Mouse (Mus musculus) layer of hippocampus, adult 6 months (tissue): ENCODE data around the gene Ripply1. TPM values are rescaled to one million over a fixed set of nuclear protein-coding genes. Genes with fewer than 3 reads are reported as not detected.

ENCODE experiments used
- long read RNA-seq, 2 experiments: library from polyadenylated mRNA; unstranded; transcript quantifications; one replicate each; pipeline ENCODE4 v2.0.0; 2019 to 2020
- polyA plus RNA-seq: library from polyadenylated mRNA; unstranded; fragments of <200 nt; fragmentation: Nextera tagmentation; gene quantifications from 2 replicates; pipeline ENCODE4 v1.2.3, GENCODE M21; 2021

The Ripply1 gene
- polyA plus RNA-seq, result not detected in 2 replicates
- long read RNA-seq, experiment 1, result 0 reads
- long read RNA-seq, experiment 2, result 0 reads

GRCm38 (mm10) chrX:139782278-139783044 is at the start of gene Ripply1:
TSS of gene Ripply1 (minus strand) at chrX:139782353.

GRCm38 (mm10) chrX:139800406-139800878 is 18.3 kb upstream of the Ripply1 start, which contains the start of gene Cldn2:
TSS of gene Cldn2 (plus strand) at chrX:139800828.

Other genes starting within 250 kb of the Ripply1 start
- gene Rnf128, start 219.0 kb downstream of the Ripply1 start, polyA plus RNA-seq, result 22.4 and 27.7 TPM in 2 replicates
- gene Tbc1d8b, start 97.4 kb downstream of the Ripply1 start, polyA plus RNA-seq, result 0.94 and 1.4 TPM in 2 replicates
- gene Gm15013, start 67.9 kb downstream of the Ripply1 start, polyA plus RNA-seq, result not detected in 2 replicates
- gene Cldn2, start 18.5 kb upstream of the Ripply1 start, polyA plus RNA-seq, result 0.34 and 8.4 TPM in 2 replicates
- 0.43 and 0.89 TPM in 2 replicates for gene Morc4, start 89.3 kb upstream of the Ripply1 start, polyA plus RNA-seq
- 0.98 and 1.5 TPM in 2 replicates for gene Rbm41, start 216.2 kb upstream of the Ripply1 start, polyA plus RNA-seq